Mouse (Mus musculus) liver, adult 2 months (tissue): ENCODE results near the gene Sox5.

Experiments
- CTCF ChIP-seq: fragments of 200-500 bp; IDR thresholded peaks from 2 replicates; pipeline ENCODE4 v1.5.1; 2011; ENCODE audit warnings: low read depth, low read length, control low read depth
- POLR2A ChIP-seq: fragments of 200-500 bp; IDR thresholded peaks from 2 replicates; pipeline ENCODE4 v1.6.1; 2011; ENCODE audit warnings: low read length, control low read depth; ENCODE audit not compliant: insufficient read depth; ENCODE audit errors: extremely low read depth

GRCm38 (mm10) chr6:144312781-144313754 lies 468.7 kb downstream of the Sox5 start:
- TF ChIP-seq CTCF = no peak
- no peak for TF ChIP-seq POLR2A
